Mouse (Mus musculus): ENCODE results near the gene Rab8a.

- TF ChIP-seq EP300 (IDR thresholded peaks at IDR 0.05; ENCODE audit: low read depth), result no peak
- TF ChIP-seq CTCF (IDR thresholded peaks at IDR 0.05; ENCODE audit: low read depth), result no peak
Measured at GRCm38 (mm10) chr8:72190215-72190539, 29.2 kb downstream of the Rab8a start.

Measured in heart, postnatal 0 days (tissue).